8 mouse cellular contexts compared by ENCODE assay signal in genomic region chr3:127836798-127837153, GRCm38 (mm10). TPM values are rescaled to one million over a fixed set of nuclear protein-coding genes. Genes with fewer than 3 reads are reported as not detected.
DNase-seq lines count a peak whose midpoint lies in the region; ATAC-seq and TF ChIP-seq lines count a peak whose summit lies in the region.

No protein-coding gene starts in this region.

- H3K4me3 ChIP-seq in kidney, postnatal 0 days (replicated peaks; ENCODE audit: low read depth, low read length) = peak overlapping the region; percentile 77
- peak overlapping the region; percentile 98 for H3K4me3 ChIP-seq in hindbrain, embryonic 12.5 days
- H3K4me3 ChIP-seq in midbrain, embryonic 11.5 days (ENCODE audit: low read depth, low read length) = peak overlapping the region; percentile 96

- no peaks in the 10 kb centered on the region for H3K9me3 ChIP-seq in kidney, postnatal 0 days (replicated peaks; ENCODE audit: low read length)
- H3K9me3 ChIP-seq in hindbrain, embryonic 12.5 days (replicated peaks) = no peaks in the 10 kb centered on the region
- H3K9me3 ChIP-seq in midbrain, embryonic 11.5 days (ENCODE audit: control insufficient read depth, low read length) = no peaks in the 10 kb centered on the region

- H3K36me3 ChIP-seq in kidney, postnatal 0 days (ENCODE audit: insufficient read depth, low read length) = no peaks in the 10 kb centered on the region
- H3K36me3 ChIP-seq in hindbrain, embryonic 12.5 days = 0 out of 2 replicates have a peak, but pooled peaks cover 6% of the 10 kb centered on the region
- H3K36me3 ChIP-seq in midbrain, embryonic 11.5 days (ENCODE audit: control insufficient read depth, insufficient read depth, low read length) = no peaks in the 10 kb centered on the region

- ATAC-seq in kidney, postnatal 0 days (replicated peaks; ENCODE audit: low FRiP score, low read depth) = no peak
- no peak; the same call in 1 of the 2 replicates for ATAC-seq in hindbrain, embryonic 12.5 days (ENCODE audit: low FRiP score)
- ATAC-seq in midbrain, embryonic 11.5 days (ENCODE audit: low FRiP score) = peak; percentile 0; the same call in 1 of the 2 replicates

- H3K27ac ChIP-seq in kidney, postnatal 0 days = peak overlapping the region; percentile 89
- peak overlapping the region; percentile 93 for H3K27ac ChIP-seq in hindbrain, embryonic 12.5 days
- peak overlapping the region; percentile 87; the same call in 1 of the 2 replicates for H3K27ac ChIP-seq in midbrain, embryonic 11.5 days (ENCODE audit: low read depth, low read length)

- no peak for TF ChIP-seq POLR2A in brain, embryonic 14.5 days (IDR thresholded peaks at IDR 0.05; ENCODE audit: borderline replicate concordance, extremely low read depth, insufficient read depth, insufficient read length, poor library complexity, severe bottlenecking)

- no peak for DNase-seq in kidney, postnatal 0 days (ENCODE audit: low spot score)
- no peak for DNase-seq in kidney, postnatal 10 days
- peak; percentile 42 for DNase-seq in brain, embryonic 14.5 days (ENCODE audit: low read depth)
- no peak for DNase-seq in midbrain, embryonic 11.5 days (ENCODE audit: low spot score, missing footprints)
- DNase-seq in adrenal gland, adult 18-20 months (ENCODE audit: low spot score in 2 of 2) = no peak
- no peak for DNase-seq in cerebellum, adult 11-12 months
- DNase-seq in kidney, postnatal 36 days = no peak

- no peaks in the 10 kb centered on the region for H3K27me3 ChIP-seq in kidney, postnatal 0 days (ENCODE audit: insufficient read depth, low read length)
- H3K27me3 ChIP-seq in hindbrain, embryonic 12.5 days = no peaks in the 10 kb centered on the region
- no peaks in the 10 kb centered on the region for H3K27me3 ChIP-seq in midbrain, embryonic 11.5 days (ENCODE audit: control insufficient read depth, insufficient read depth, low read length)

- peak overlapping the region; percentile 79 for H3K9ac ChIP-seq in kidney, postnatal 0 days (ENCODE audit: low read depth, low read length)
- H3K9ac ChIP-seq in hindbrain, embryonic 12.5 days = peak overlapping the region; percentile 94
- peak overlapping the region; percentile 93 for H3K9ac ChIP-seq in midbrain, embryonic 11.5 days (ENCODE audit: low read length)

- H3K4me1 ChIP-seq in kidney, postnatal 0 days (replicated peaks; ENCODE audit: insufficient read depth, low read length) = peaks cover 7% of the 10 kb centered on the region
- H3K4me1 ChIP-seq in hindbrain, embryonic 12.5 days = peaks cover 21% of the 10 kb centered on the region
- H3K4me1 ChIP-seq in midbrain, embryonic 11.5 days (ENCODE audit: control insufficient read depth, insufficient read depth, low read length) = peaks cover 14% of the 10 kb centered on the region

- peak overlapping the region; percentile 90 for H3K4me2 ChIP-seq in kidney, postnatal 0 days (ENCODE audit: low read length)
- peak overlapping the region; percentile 70 for H3K4me2 ChIP-seq in hindbrain, embryonic 12.5 days (replicated peaks)
- peak overlapping the region; percentile 85 for H3K4me2 ChIP-seq in midbrain, embryonic 11.5 days

- 2% methylated on average over 17 of the region's 17 CpGs for WGBS in kidney, postnatal 0 days
- under 1% methylated on average over 17 of the region's 17 CpGs for WGBS in hindbrain, embryonic 12.5 days
- under 1% methylated on average over 17 of the region's 17 CpGs for WGBS in midbrain, embryonic 11.5 days

- TF ChIP-seq CTCF in kidney, postnatal 0 days (IDR thresholded peaks at IDR 0.05; ENCODE audit: low read depth) = no peak
- no peak for TF ChIP-seq CTCF in brain, embryonic 14.5 days (IDR thresholded peaks at IDR 0.05; ENCODE audit: borderline replicate concordance, extremely low read depth, insufficient read depth, insufficient read length)

RNA-seq across cellular contexts. Expression of gene Ap1ar, which starts 0.5 kb away (rescaled TPM):
- polyA plus RNA-seq in kidney, postnatal 0 days (2015; fragmentation: Nextera tagmentation; extraction: Ambion mirVana) = 39.6 and 40.2 TPM in 2 replicates
- polyA plus RNA-seq in brain, embryonic 14.5 days (2012; rRNA removed) = 43.9 and 69.3 TPM in 2 replicates
- polyA plus RNA-seq in hindbrain, embryonic 12.5 days (2016; fragmentation: Nextera tagmentation; extraction: Ambion mirVana) = 80.8 and 83.8 TPM in 2 replicates
- 70.9 and 73.9 TPM in 2 replicates for polyA plus RNA-seq in midbrain, embryonic 11.5 days (2014; fragmentation: Nextera tagmentation; extraction: Ambion mirVana)
- total RNA-seq in adrenal gland, adult 18-20 months (2021) = 10 to 100 TPM; 25.7 to 33.4 TPM

RNA-seq across cellular contexts. Expression of gene Tifa, which starts 47.2 kb away (rescaled TPM):
- 7.0 and 7.7 TPM in 2 replicates for polyA plus RNA-seq in kidney, postnatal 0 days (2015; fragmentation: Nextera tagmentation; extraction: Ambion mirVana)
- polyA plus RNA-seq in brain, embryonic 14.5 days (2012; rRNA removed) = 2.5 and 3.0 TPM in 2 replicates
- polyA plus RNA-seq in hindbrain, embryonic 12.5 days (2016; fragmentation: Nextera tagmentation; extraction: Ambion mirVana) = 3.4 and 3.7 TPM in 2 replicates
- polyA plus RNA-seq in midbrain, embryonic 11.5 days (2014; fragmentation: Nextera tagmentation; extraction: Ambion mirVana) = 3.7 and 4.3 TPM in 2 replicates
- 1 to 10 TPM; 4.9 to 6.6 TPM for total RNA-seq in adrenal gland, adult 18-20 months (2021)

RNA-seq across cellular contexts. Expression of gene Alpk1, which starts 56.4 kb away (rescaled TPM):
- polyA plus RNA-seq in kidney, postnatal 0 days (2015; fragmentation: Nextera tagmentation; extraction: Ambion mirVana) = 0.61 and 0.75 TPM in 2 replicates
- 2.2 and 2.6 TPM in 2 replicates for polyA plus RNA-seq in brain, embryonic 14.5 days (2012; rRNA removed)
- polyA plus RNA-seq in hindbrain, embryonic 12.5 days (2016; fragmentation: Nextera tagmentation; extraction: Ambion mirVana) = 1.5 and 1.6 TPM in 2 replicates
- polyA plus RNA-seq in midbrain, embryonic 11.5 days (2014; fragmentation: Nextera tagmentation; extraction: Ambion mirVana) = 0.70 and 0.72 TPM in 2 replicates
- total RNA-seq in adrenal gland, adult 18-20 months (2021) = 10 to 100 TPM; 10.6 to 13.2 TPM

RNA-seq across cellular contexts. Expression of gene Fam241a, which starts 59.3 kb away (rescaled TPM):
- 14.1 and 16.6 TPM in 2 replicates for polyA plus RNA-seq in kidney, postnatal 0 days (2015; fragmentation: Nextera tagmentation; extraction: Ambion mirVana)
- polyA plus RNA-seq in brain, embryonic 14.5 days (2012; rRNA removed) = 6.1 and 6.3 TPM in 2 replicates
- 12.0 and 12.7 TPM in 2 replicates for polyA plus RNA-seq in hindbrain, embryonic 12.5 days (2016; fragmentation: Nextera tagmentation; extraction: Ambion mirVana)
- 5.4 and 5.5 TPM in 2 replicates for polyA plus RNA-seq in midbrain, embryonic 11.5 days (2014; fragmentation: Nextera tagmentation; extraction: Ambion mirVana)
- 1 to 10 TPM; 4.4 to 9.6 TPM for total RNA-seq in adrenal gland, adult 18-20 months (2021)
